Mouse (Mus musculus): ENCODE data around the gene Rnd1.

DNA sequence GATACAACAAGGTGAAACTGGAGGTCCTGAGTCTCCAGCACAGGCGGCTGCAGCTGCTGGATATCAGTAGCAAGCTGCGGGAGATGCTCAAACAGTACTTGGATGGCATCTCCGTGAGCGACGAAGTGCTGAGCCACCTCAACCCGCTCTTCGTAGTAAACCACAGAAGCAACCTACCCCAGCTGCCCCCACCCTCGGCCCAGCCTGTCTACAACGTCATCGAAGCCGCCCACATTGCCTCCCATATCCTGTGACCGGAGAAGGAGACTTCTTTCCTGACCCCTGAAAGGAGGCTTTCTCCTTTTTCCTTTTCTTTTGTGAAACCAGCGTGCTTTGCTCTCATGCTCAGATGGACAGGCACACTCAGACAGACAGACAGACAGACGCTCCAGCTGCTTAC lies 45.6 kb upstream of the Rnd1 start:
- no peak for TF ChIP-seq CTCF (IDR thresholded peaks at IDR 0.05; ENCODE audit: low read depth, low read length)
- TF ChIP-seq POLR2A (IDR thresholded peaks at IDR 0.05; ENCODE audit: borderline replicate concordance, low read depth, low read length) = no peak

All from bone marrow macrophage, adult 2 months (primary cell).